Mouse (Mus musculus) neural tube, embryonic 11.5 days (tissue): ENCODE results near the gene Iqcf1. TPM values are rescaled to one million over a fixed set of nuclear protein-coding genes. Genes with fewer than 3 reads are reported as not detected.
A peak's percentile ranks its signal among the peaks of the same experiment; 100 is the strongest.

Experiments used
- ATAC-seq: fragments of 200-750 bp; cut with Nextera tagmentation; 2 replicates; pipeline ENCODE4 v1.8.0; 2017; ENCODE audit warnings: moderate number of reproducible peaks, mild to moderate bottlenecking, moderate TSS enrichment, moderate library complexity; ENCODE audit not compliant: insufficient read depth, low FRiP score, low TSS enrichment
- DNase-seq: peaks from one replicate; pipeline ENCODE4 v3.0.0-alpha.2; 2015; ENCODE audit warnings: low spot score
- H3K27ac ChIP-seq: fragments of 300-500 bp; sonication (generic); 2 replicates; pipeline ENCODE4 v1.5.1; 2014; ENCODE audit warnings: low read depth, mild to moderate bottlenecking, low read length
- H3K27me3 ChIP-seq: fragments of 300-500 bp; sonication (generic); 2 replicates; pipeline ENCODE4 v1.6.1; 2014; ENCODE audit warnings: mild to moderate bottlenecking, low read length, mixed read lengths; ENCODE audit not compliant: control insufficient read depth, insufficient read depth
- H3K36me3 ChIP-seq: fragments of 300-500 bp; sonication (generic); 2 replicates; pipeline ENCODE4 v1.6.1; 2014; ENCODE audit warnings: mild to moderate bottlenecking, low read length, moderate library complexity, mixed read lengths; ENCODE audit not compliant: control insufficient read depth, insufficient read depth
- H3K4me1 ChIP-seq: fragments of 300-500 bp; sonication (generic); 2 replicates; pipeline ENCODE4 v1.6.1; 2014; ENCODE audit warnings: low read length, mixed read lengths; ENCODE audit not compliant: control insufficient read depth, insufficient read depth
- H3K4me2 ChIP-seq: fragments of 300-500 bp; sonication (generic); 2 replicates; pipeline ENCODE4 v1.6.1; 2014; ENCODE audit warnings: low read depth, mild to moderate bottlenecking, moderate library complexity
- H3K4me3 ChIP-seq: fragments of 300-500 bp; sonication (generic); 2 replicates; pipeline ENCODE4 v1.5.1; 2014; ENCODE audit warnings: low read depth, low read length
- H3K9ac ChIP-seq: fragments of 300-500 bp; sonication (generic); 2 replicates; pipeline ENCODE4 v1.6.1; 2014; ENCODE audit warnings: mild to moderate bottlenecking, low read length
- H3K9me3 ChIP-seq: fragments of 300-500 bp; sonication (generic); 2 replicates; pipeline ENCODE4 v1.6.1; 2016; ENCODE audit warnings: low read length; ENCODE audit not compliant: control insufficient read depth
- WGBS: fragments of 180-500 bp; shearing (Covaris S2); extraction: QIAGEN DNeasy Blood & Tissue Kit; methylation state at CpG from one replicate; pipeline ENCODE4 v1.1.7; 2014; 5-methylcytosine and 5-hydroxymethylcytosine counted together
- polyA plus RNA-seq: library from polyadenylated mRNA; unstranded; fragments of >200 nt; fragmentation: Nextera tagmentation; extraction: Ambion mirVana; gene quantifications from 2 replicates; pipeline ENCODE4 v1.2.1, GENCODE M21; 2014

Iqcf1 gene
- polyA plus RNA-seq, 1 experiment from 2014 or later, result not detected

GRCm38 (mm10) chr9:106462430-106462800 is 37.4 kb upstream of the Iqcf1 start:
- no peaks in the 10 kb centered on the region for H3K9me3 ChIP-seq
- DNase-seq, result no peak
- no peak overlapping the region for H3K4me2 ChIP-seq
- no peak for ATAC-seq
- peaks cover 37% of the 10 kb centered on the region for H3K4me1 ChIP-seq
- H3K9ac ChIP-seq, result no peak overlapping the region
- H3K27me3 ChIP-seq, result peaks cover 2% of the 10 kb centered on the region; the same call in 1 of the 2 replicates
- H3K36me3 ChIP-seq, result peaks cover 19% of the 10 kb centered on the region
- 94% methylated on average over 12 of the region's 12 CpGs for WGBS
- no peak overlapping the region for H3K27ac ChIP-seq
- H3K4me3 ChIP-seq, result peak overlapping the region; percentile 2; the same call in 1 of the 2 replicates

GRCm38 (mm10) chr9:106463122-106464063 is 36.4 kb upstream of the Iqcf1 start:
- Histone ChIP-seq H3K9me3 (no peaks in the 10 kb centered on the region), H3K27ac (no peak overlapping the region), H3K9ac (no peak overlapping the region), H3K4me3 (no peak overlapping the region), H3K27me3 (peaks cover 2% of the 10 kb centered on the region; the same call in 1 of the 2 replicates), H3K36me3 (peaks cover 19% of the 10 kb centered on the region), H3K4me1 (peaks cover 28% of the 10 kb centered on the region), H3K4me2 (no peak overlapping the region)
- ATAC-seq, result no peak
- no peak for DNase-seq
- 86% methylated on average over 20 of the region's 21 CpGs for WGBS

- Histone ChIP-seq H3K27ac (peak overlapping the region; percentile 62), H3K4me1 (peaks cover 23% of the 10 kb centered on the region)
- WGBS, result 1% methylated on average over 98 of the region's 99 CpGs
Observed at GRCm38 (mm10) chr9:106464751-106465541, 34.8 kb upstream of the Iqcf1 start.

GRCm38 (mm10) chr9:106465571-106466200 is 34.1 kb upstream of the Iqcf1 start, which contains the start of gene Gpr62:
Gene Gpr62 (minus strand): TSS chr9:106465938.
- WGBS, result 30% methylated on average over 26 of the region's 26 CpGs
- no peak for DNase-seq

More at GRCm38 (mm10) chr9:106464751-106465541, 34.8 kb upstream of the Iqcf1 start:
- Histone ChIP-seq H3K4me3 (peak overlapping the region; percentile 43), H3K9me3 (no peaks in the 10 kb centered on the region), H3K36me3 (peaks cover 19% of the 10 kb centered on the region), H3K4me2 (peak overlapping the region; percentile 93), H3K27me3 (peaks cover 2% of the 10 kb centered on the region; the same call in 1 of the 2 replicates), H3K9ac (peak overlapping the region; percentile 63)
- peak; percentile 54 for ATAC-seq
- peak; percentile 81 for DNase-seq

GRCm38 (mm10) chr9:106466721-106467120 is 33.0 kb upstream of the Iqcf1 start:
- WGBS, result 87% methylated on average over 6 of the region's 6 CpGs
- H3K4me1 ChIP-seq, result peaks cover 24% of the 10 kb centered on the region
- no peaks in the 10 kb centered on the region for H3K9me3 ChIP-seq
- DNase-seq, result no peak
- peaks cover 2% of the 10 kb centered on the region; the same call in 1 of the 2 replicates for H3K27me3 ChIP-seq
- H3K36me3 ChIP-seq, result peaks cover 10% of the 10 kb centered on the region
- H3K27ac ChIP-seq, result no peak overlapping the region
- ATAC-seq, result no peak
- no peak overlapping the region for H3K4me3 ChIP-seq
- H3K9ac ChIP-seq, result no peak overlapping the region
- H3K4me2 ChIP-seq, result no peak overlapping the region

More at GRCm38 (mm10) chr9:106465571-106466200, 34.1 kb upstream of the Iqcf1 start, which contains the start of gene Gpr62:
- Histone ChIP-seq H3K4me2 (peak within 1 kb of the TSS; percentile 93), H3K4me3 (peak within 1 kb of the TSS; percentile 43), H3K4me1 (peaks cover 23% of the 10 kb centered on the region), H3K36me3 (peaks cover 15% of the 10 kb centered on the region), H3K9me3 (no peaks in the 10 kb centered on the region), H3K9ac (peak within 1 kb of the TSS; percentile 63), H3K27me3 (peaks cover 2% of the 10 kb centered on the region; the same call in 1 of the 2 replicates), H3K27ac (peak within 1 kb of the TSS; percentile 62)
- no peak; the same call in 1 of the 2 replicates for ATAC-seq

GRCm38 (mm10) chr9:106467746-106468145 is 32.0 kb upstream of the Iqcf1 start:
- H3K4me1 ChIP-seq, result peaks cover 28% of the 10 kb centered on the region
- H3K27ac ChIP-seq, result no peak overlapping the region
- no peak overlapping the region for H3K4me2 ChIP-seq
- no peak overlapping the region for H3K4me3 ChIP-seq
- DNase-seq, result no peak
- H3K27me3 ChIP-seq, result peaks cover 2% of the 10 kb centered on the region; the same call in 1 of the 2 replicates
- peaks cover 6% of the 10 kb centered on the region for H3K36me3 ChIP-seq
- H3K9ac ChIP-seq, result no peak overlapping the region
- WGBS, result 86% methylated on average over 7 of the region's 7 CpGs
- no peaks in the 10 kb centered on the region for H3K9me3 ChIP-seq
- ATAC-seq, result no peak

GRCm38 (mm10) chr9:106469317-106469716 is 30.4 kb upstream of the Iqcf1 start:
- Histone ChIP-seq H3K27me3 (no peaks in the 10 kb centered on the region), H3K27ac (no peak overlapping the region), H3K36me3 (no peaks in the 10 kb centered on the region), H3K4me2 (no peak overlapping the region), H3K4me3 (no peak overlapping the region), H3K9ac (no peak overlapping the region), H3K9me3 (no peaks in the 10 kb centered on the region), H3K4me1 (peaks cover 18% of the 10 kb centered on the region)
- DNase-seq, result no peak
- ATAC-seq, result no peak
- WGBS, result 79% methylated on average over 6 of the region's 6 CpGs

GRCm38 (mm10) chr9:106469776-106470175 is 30.0 kb upstream of the Iqcf1 start:
- H3K27me3 ChIP-seq, result no peaks in the 10 kb centered on the region
- H3K36me3 ChIP-seq, result no peaks in the 10 kb centered on the region
- peaks cover 15% of the 10 kb centered on the region; the same call in 1 of the 2 replicates for H3K4me1 ChIP-seq
- H3K27ac ChIP-seq, result no peak overlapping the region
- no peak overlapping the region for H3K9ac ChIP-seq
- DNase-seq (no peak), ATAC-seq (no peak)
- no peak overlapping the region for H3K4me2 ChIP-seq
- H3K9me3 ChIP-seq, result no peaks in the 10 kb centered on the region
- H3K4me3 ChIP-seq, result no peak overlapping the region
- WGBS, result 78% methylated on average over 9 of the region's 9 CpGs
